Mouse (Mus musculus) testis, adult 2 months (tissue): ENCODE results near the gene Pcnx2. TPM values are rescaled to one million over a fixed set of nuclear protein-coding genes. Genes with fewer than 3 reads are reported as not detected.

Source experiments
- H3K27ac ChIP-seq: fragments of 200-500 bp; 2 replicates; pipeline ENCODE4 v1.5.1; 2012; ENCODE audit warnings: low read depth, low read length; ENCODE audit not compliant: control insufficient read depth, insufficient read depth
- H3K27me3 ChIP-seq: fragments of 200-500 bp; 2 replicates; pipeline ENCODE4 v1.6.1; 2012; ENCODE audit warnings: mild to moderate bottlenecking, low read length, moderate library complexity; ENCODE audit not compliant: control insufficient read depth, insufficient read depth
- H3K36me3 ChIP-seq: fragments of 200-500 bp; 2 replicates; pipeline ENCODE4 v1.6.1; 2012; ENCODE audit warnings: mild to moderate bottlenecking, low read length; ENCODE audit not compliant: control insufficient read depth, insufficient read depth
- H3K4me1 ChIP-seq: fragments of 200-500 bp; 2 replicates; pipeline ENCODE4 v1.6.1; 2012; ENCODE audit warnings: low read length; ENCODE audit not compliant: control insufficient read depth, insufficient read depth
- H3K4me3 ChIP-seq: fragments of 200-500 bp; 2 replicates; pipeline ENCODE4 v1.5.1; 2012; ENCODE audit warnings: low read depth, mild to moderate bottlenecking, low read length, moderate library complexity, mixed read lengths; ENCODE audit not compliant: control insufficient read depth
- CTCF ChIP-seq: fragments of 200-500 bp; IDR thresholded peaks from 2 replicates; pipeline ENCODE4 v1.5.1; 2012; ENCODE audit warnings: low read depth, mild to moderate bottlenecking, inconsistent platforms, low read length, moderate library complexity; ENCODE audit not compliant: control insufficient read depth, insufficient read depth, insufficient replicate concordance
- POLR2A ChIP-seq: fragments of 200-500 bp; IDR thresholded peaks from 2 replicates; pipeline ENCODE4 v1.6.1; 2012; ENCODE audit warnings: low read depth, mild to moderate bottlenecking, inconsistent platforms, low read length, moderate library complexity; ENCODE audit not compliant: control insufficient read depth
- polyA plus RNA-seq: library from polyadenylated mRNA; depleted of rRNA; stranded (reverse); fragments of >200 nt; gene quantifications from 2 replicates; pipeline ENCODE4 v1.2.3, GENCODE M21; 2012

Gene Pcnx2
- polyA plus RNA-seq, 1 experiment = 8.4 TPM

DNA sequence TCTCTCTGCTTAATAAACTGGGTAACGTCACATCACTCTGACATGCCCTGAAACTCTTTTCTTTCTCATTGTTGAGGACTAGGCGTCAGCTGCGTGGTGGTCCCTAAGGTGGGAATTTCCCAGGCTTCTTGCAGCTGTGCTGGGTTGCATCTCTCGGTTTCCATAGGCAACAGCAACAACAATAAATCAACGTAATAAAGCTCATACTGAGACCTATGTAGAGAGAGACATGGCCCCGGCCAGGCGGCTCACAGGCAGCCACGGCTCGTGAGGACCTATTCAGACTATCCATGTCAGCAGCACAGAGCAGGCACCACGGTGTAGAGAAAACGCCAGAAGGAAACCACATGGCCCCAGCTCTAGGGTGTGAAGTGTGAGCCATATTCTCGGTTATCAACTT is 50.3 kb downstream of the Pcnx2 start:
- no peaks in the 10 kb centered on the region for H3K36me3 ChIP-seq
- no peak overlapping the region for H3K4me3 ChIP-seq
- TF ChIP-seq POLR2A = no peak
- TF ChIP-seq CTCF = no peak
- H3K27me3 ChIP-seq = no peaks in the 10 kb centered on the region
- H3K4me1 ChIP-seq = peaks cover 6% of the 10 kb centered on the region
- H3K27ac ChIP-seq = no peak overlapping the region

DNA sequence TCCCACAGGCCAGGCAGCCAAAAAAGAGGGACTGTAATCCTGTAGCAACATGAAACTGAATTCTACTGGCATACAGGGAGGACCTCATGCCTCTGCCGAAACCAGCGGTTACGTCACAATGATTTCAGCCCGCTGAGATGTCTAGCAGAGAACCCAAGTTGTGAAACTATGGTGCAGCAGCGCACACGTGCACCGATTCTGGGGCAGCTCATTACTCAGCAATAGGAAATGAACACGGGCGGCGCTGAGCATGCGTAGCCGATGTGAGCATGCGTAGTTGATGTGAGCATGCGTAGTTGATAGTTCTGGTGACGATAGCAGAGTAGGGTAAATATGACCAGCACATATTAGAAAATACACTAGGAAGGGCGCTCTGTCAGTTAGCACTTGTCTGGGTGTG is 52.8 kb downstream of the Pcnx2 start:
- Histone ChIP-seq H3K27me3 (no peaks in the 10 kb centered on the region), H3K4me3 (peak overlapping the region; percentile 3; the same call in 1 of the 2 replicates), H3K4me1 (peaks cover 6% of the 10 kb centered on the region), H3K27ac (0 out of 2 replicates have a peak overlapping the region, but pooled peaks have one; percentile 33), H3K36me3 (no peaks in the 10 kb centered on the region)
- TF ChIP-seq POLR2A = no peak; the same call in 1 of the 2 replicates
- no peak for TF ChIP-seq CTCF

DNA sequence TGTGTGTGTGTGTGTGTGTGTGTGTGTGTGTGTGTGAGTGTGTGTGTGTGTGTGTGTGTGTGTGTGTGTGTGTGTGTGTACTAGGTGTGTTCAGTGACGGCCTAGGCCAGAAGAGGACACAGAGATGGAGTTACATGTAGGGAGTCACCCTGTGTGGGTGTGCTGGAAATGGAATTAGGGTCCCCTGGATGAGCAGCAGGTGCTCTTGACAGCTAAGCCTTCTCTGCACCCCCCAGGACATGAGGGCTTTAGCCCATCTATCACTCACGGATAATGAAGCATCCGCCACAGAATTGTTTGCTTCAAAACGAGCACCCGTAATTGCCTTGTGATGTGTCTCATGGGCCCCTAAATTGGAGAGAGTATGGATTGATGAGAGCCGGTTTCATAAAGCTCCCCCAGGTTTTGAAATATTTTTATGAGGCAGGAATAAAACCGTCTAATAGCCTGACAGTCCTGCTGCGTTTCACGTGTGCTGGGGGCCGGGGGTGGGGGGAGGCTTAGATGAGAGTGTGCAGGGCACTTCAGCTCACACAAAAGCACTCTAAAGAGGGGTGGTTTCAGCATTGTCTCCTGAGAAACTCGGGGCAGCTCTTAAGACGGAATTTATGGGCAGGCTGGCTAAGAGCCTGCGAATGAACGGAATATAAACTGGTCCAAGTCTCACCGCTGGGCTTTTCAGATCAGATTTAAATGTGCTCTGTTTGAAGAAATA is 54.8 kb downstream of the Pcnx2 start:
- TF ChIP-seq POLR2A (no peak), CTCF (no peak)

DNA sequence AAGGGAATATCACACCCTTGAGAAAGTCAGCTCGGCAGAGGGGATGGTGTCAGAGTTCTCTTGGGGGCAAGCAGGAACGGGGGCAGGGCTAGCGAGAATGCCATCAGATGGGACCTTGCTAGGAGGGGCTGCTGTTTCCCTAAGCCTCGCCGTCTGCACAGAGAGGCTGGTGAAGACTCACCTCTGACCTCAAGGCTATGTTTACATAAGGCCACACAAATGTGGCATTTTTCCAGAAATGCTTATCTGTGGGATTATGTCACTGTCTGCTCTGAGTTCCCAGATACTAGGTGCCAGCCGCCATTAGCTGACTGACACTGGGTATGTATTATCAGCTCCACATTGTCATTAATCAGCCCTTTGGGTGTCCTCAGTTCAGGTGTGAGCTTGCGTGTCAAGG is 56.0 kb downstream of the Pcnx2 start:
- no peaks in the 10 kb centered on the region for H3K36me3 ChIP-seq
- no peak overlapping the region for H3K4me3 ChIP-seq
- H3K27me3 ChIP-seq = no peaks in the 10 kb centered on the region
- H3K27ac ChIP-seq = no peak overlapping the region
- peaks cover 6% of the 10 kb centered on the region for H3K4me1 ChIP-seq
- TF ChIP-seq POLR2A (no peak), CTCF (no peak)

More for the DNA sequence above, 54.8 kb downstream of the Pcnx2 start:
- H3K4me1 ChIP-seq = peaks cover 6% of the 10 kb centered on the region
- H3K27me3 ChIP-seq = no peaks in the 10 kb centered on the region
- H3K4me3 ChIP-seq = no peak overlapping the region
- no peaks in the 10 kb centered on the region for H3K36me3 ChIP-seq
- no peak overlapping the region for H3K27ac ChIP-seq

DNA sequence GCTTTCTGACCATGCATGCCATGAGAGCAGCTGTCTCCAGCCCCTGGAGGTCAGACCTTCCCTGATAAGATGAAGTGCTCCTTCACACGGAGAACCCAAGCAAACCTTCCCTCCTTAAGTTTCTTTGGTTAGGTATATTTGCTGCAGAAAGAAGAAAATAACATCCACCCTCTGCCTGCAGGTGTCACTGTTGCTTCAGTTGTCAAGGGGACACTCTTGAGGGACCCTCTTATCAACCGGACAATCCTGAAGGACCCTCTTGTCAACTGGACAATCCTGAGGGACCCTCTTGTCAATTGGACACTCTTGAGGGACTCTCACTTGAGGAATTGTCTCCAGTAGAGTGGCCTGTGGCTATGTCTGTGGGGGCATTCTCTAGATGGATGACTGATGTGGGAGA is 73.4 kb downstream of the Pcnx2 start:
- no peak overlapping the region for H3K27ac ChIP-seq
- H3K27me3 ChIP-seq = no peaks in the 10 kb centered on the region
- no peaks in the 10 kb centered on the region for H3K4me1 ChIP-seq
- H3K36me3 ChIP-seq = no peaks in the 10 kb centered on the region
- H3K4me3 ChIP-seq = no peak overlapping the region
- TF ChIP-seq POLR2A (no peak), CTCF (no peak)

DNA sequence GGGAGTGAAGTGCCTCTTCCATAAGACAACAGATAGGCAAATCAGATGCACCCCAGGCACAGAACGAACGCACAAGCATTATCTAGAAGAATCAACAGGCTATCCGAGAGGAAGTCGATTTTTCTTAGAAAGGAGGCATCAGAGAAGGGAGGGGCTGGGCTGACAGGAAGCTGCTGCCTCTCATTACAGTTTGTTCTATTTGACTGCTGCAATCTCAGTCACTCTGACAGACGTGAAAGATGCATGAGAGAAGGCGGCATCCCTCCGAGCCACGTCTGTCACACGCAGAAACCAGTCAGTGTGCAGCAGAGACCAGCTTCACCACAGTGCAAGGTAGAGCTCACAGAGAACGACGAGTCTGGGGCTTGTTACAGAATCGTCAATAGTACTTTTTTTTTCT is 74.4 kb downstream of the Pcnx2 start:
- no peak for TF ChIP-seq POLR2A
- TF ChIP-seq CTCF = no peak
- Histone ChIP-seq H3K4me3 (no peak overlapping the region), H3K36me3 (no peaks in the 10 kb centered on the region), H3K27me3 (no peaks in the 10 kb centered on the region), H3K27ac (no peak overlapping the region), H3K4me1 (no peaks in the 10 kb centered on the region)

DNA sequence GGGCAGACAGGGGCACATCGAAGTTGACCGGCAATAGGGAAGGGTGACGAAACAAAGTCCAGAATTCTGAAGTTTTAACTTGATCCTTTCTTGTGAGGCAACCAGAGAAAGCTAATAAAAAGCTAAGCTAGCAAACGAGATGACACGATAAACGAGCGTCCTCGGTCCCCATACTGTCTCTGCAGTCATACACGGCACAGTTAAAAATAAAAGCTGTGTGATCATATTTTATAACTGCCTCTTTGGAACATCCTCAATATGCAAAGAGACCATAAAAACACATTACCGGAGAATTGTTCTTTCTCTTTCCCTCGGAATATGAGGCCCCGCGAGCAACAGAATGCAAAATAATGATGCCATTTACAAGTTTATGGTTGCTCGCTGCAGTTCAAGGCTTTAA is 76.1 kb downstream of the Pcnx2 start:
- no peaks in the 10 kb centered on the region for H3K27me3 ChIP-seq
- no peak overlapping the region for H3K27ac ChIP-seq
- H3K36me3 ChIP-seq = no peaks in the 10 kb centered on the region
- H3K4me1 ChIP-seq = no peaks in the 10 kb centered on the region
- no peak for TF ChIP-seq POLR2A
- no peak for TF ChIP-seq CTCF
- no peak overlapping the region for H3K4me3 ChIP-seq

DNA sequence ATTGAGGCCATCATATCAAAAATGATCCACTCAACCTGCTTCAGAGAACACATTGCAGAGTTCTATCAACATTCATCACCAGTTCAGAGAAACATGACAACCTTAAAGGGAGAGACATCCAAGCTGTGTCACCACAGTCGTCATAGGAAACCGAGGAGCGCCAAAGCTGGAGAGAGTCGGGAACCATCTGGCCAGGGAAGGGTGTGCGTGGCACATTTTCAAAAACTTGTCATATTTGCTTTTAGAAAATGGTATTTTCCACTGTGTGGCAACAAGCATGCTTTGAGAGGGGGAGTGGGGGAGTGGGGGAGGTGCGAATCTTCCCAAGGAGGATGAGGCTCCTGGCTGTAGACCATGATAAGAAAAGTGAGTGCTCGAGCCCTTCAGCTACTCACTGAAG is 78.3 kb downstream of the Pcnx2 start:
- Histone ChIP-seq H3K27ac (no peak overlapping the region), H3K27me3 (no peaks in the 10 kb centered on the region), H3K4me3 (no peak overlapping the region), H3K4me1 (no peaks in the 10 kb centered on the region), H3K36me3 (no peaks in the 10 kb centered on the region)
- no peak for TF ChIP-seq CTCF
- no peak for TF ChIP-seq POLR2A
